Mouse (Mus musculus) Patski (cell line): ENCODE data around the gene Syt12. TPM values are rescaled to one million over a fixed set of nuclear protein-coding genes. Genes with fewer than 3 reads are reported as not detected.
A peak's percentile ranks its signal among the peaks of the same experiment; 100 is the strongest.

Experiments used
- ATAC-seq: fragments of 100-300 bp; one replicate; pipeline ENCODE4 v1.8.0; 2021
- CTCF ChIA-PET: fragments of 350-600 bp; sonication (Branson Sonifier 250); formaldehyde crosslinking; loops from one replicate; lab custom pipeline; 2022; ENCODE audit warnings: inconsistent platforms; lab: Charles Lee
- POLR2A ChIA-PET: fragments of 350-600 bp; sonication (Branson Sonifier 250); formaldehyde crosslinking; loops from one replicate; lab custom pipeline; 2022; ENCODE audit warnings: antibody characterized with exemption, inconsistent platforms; lab: Charles Lee
- DNase-seq: peaks from one replicate; pipeline ENCODE4 v3.0.0-alpha.2; 2011; ENCODE audit warnings: low read depth, low spot score
- H3K27me3 ChIP-seq: fragments of 371-371 bp; one replicate; pipeline ENCODE4 v1.5.1; 2021
- CTCF ChIP-seq: fragments of 100-300 bp; IDR thresholded peaks from one replicate; pipeline ENCODE4 v1.5.1; 2021
- in situ Hi-C: fragments of 300-500 bp; cut with MboI; formaldehyde crosslinking; loops from 3 replicates; pipeline ENCODE4 v1.11.1; 2018; ENCODE audit warnings: low pct_unique_long_range_greater_than_20kb, mixed read lengths
- polyA plus RNA-seq: library from polyadenylated mRNA; unstranded; gene quantifications from one replicate; pipeline ENCODE4 v1.2.3, GENCODE M21; 2021

Syt12 gene
- polyA plus RNA-seq, 1 experiment from 2014 or later, result 25.2 TPM

DNA sequence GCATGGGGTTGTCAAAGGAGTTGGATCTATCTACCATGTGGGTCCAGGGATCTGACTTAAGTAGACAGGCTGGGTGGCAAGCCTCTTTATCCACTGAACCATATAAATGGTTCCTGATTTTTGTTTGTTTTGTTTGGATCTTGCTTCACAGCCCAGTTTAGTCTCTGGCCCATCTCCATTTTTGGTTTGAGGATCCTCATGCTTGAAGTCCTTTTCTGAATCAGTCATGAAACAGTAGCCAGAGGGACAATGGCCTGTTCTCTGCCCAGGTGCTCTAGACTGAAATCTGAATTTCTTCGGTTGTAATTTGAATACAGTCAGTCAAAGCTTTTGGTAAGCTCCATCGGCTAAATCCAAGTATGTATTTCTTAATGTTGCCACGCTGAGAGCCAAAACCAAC, 54.7 kb downstream of the Syt12 start:
- ChIA-PET POLR2A (interaction anchor here (1.4 to 2.0 kb wide), 2 partner anchors 17 to 25 kb away, joined by 3 to 6 read pairs; partner anchors contain the start of genes Kdm2a and Rhod), CTCF (interaction anchor here (1.1 to 2.4 kb wide), 2 partner anchors 10 to 18 kb away, joined by 4 to 7 read pairs; no protein-coding TSS in a partner anchor)
- in situ Hi-C loops, result no loop called here
- TF ChIP-seq CTCF, result no peak
- ATAC-seq (no peak), DNase-seq (no peak)
- no peaks in the 10 kb centered on the region for H3K27me3 ChIP-seq

DNA sequence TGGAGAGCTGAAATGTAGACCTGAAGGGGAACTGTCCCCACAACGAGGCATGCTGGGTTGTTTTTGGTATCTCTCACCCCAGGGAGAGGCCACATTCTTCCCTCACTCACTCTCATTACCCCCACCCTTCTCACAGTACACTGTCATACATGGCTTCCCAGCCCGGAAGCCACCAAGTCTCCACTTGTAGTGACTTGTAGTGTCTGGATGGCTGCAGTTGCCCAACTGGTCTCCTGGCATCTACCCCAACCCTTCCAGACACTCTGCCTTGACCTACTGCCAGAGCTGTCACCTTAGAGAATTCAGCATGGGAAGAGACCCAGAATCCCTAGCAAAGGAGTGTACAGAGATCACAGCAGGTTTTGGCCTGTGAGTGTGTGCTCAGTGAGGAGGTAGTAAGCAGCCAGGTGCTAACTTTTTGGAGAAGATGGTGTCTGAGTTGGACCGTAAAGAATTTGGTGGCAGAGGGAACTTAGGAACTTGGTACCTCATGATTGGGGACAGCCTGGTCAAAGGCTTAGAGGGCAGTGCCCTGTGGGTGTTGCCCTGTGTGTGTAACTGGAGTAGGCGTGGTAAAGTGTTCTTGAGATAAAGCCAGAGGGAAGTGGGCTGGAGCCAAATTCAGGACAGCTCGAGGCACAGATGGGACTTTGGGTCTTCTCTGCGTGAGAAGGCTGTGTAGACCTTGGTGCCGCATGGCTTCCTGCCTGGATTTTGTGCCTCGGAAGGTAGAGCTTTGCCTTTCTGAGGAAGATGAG, 56.9 kb downstream of the Syt12 start:
- DNase-seq (no peak), ATAC-seq (no peak)
- no peaks in the 10 kb centered on the region for H3K27me3 ChIP-seq
- POLR2A ChIA-PET, result interaction anchor here (1.1 kb wide), 1 partner anchor 14 kb away, joined by 3 read pairs; no protein-coding TSS in a partner anchor
- in situ Hi-C loops, result no loop called here
- TF ChIP-seq CTCF, result no peak
- CTCF ChIA-PET, result interaction anchor here (4.1 kb wide), 1 partner anchor 20 kb away, joined by 12 read pairs; no protein-coding TSS in a partner anchor

DNA sequence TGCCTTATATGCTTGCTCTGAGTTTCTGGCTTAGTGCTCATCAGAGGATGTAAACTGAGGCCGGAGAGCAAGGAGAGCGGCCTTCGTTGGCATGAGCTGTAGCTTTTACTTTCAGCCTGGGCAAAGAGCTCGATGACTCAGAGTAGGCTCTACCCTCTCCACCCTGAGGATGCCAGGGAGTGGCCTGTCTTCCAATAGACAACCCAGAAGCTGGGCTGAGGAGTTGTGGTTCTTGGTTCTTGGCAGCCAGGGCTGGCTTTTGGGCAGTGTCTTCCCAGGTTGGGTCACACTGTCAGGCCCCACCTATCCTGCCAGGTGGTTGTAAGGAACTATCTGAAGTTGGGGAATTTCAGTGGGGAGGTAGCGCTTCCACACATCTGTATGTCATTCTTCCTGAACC, 57.5 kb downstream of the Syt12 start:
- ATAC-seq, result no peak
- in situ Hi-C loops, result loop anchor here (5.0 to 10.0 kb wide), 2 partner anchors 77 to 165 kb away; no protein-coding TSS in a partner anchor
- no peak for DNase-seq
- ChIA-PET CTCF (interaction anchor here (0.9 to 4.1 kb wide), 2 partner anchors 16 to 21 kb away, joined by 3 to 12 read pairs; no protein-coding TSS in a partner anchor), POLR2A (interaction anchor here (1.1 kb wide), 1 partner anchor 15 kb away, joined by 3 read pairs; no protein-coding TSS in a partner anchor)
- H3K27me3 ChIP-seq, result no peaks in the 10 kb centered on the region
- TF ChIP-seq CTCF, result no peak

DNA sequence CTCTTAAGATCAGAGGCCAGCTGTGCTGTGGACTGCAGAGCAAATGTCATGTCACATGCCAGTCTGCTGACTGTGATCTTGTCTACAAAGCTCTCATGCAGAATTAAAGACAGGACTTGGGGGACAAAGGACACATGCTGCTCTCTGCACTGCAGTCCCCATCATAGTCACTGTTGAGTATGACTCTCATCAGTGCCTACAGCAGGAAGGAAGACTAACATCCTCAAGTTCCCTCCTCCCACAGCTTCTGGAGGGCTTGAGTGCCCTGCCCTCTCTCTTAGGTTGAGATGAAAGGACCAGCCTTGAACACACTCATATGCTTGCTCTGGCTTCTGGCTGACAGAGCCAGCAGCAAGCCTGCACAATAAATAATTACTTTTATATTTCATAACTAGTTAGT, 59.5 kb downstream of the Syt12 start:
- CTCF ChIA-PET, result interaction anchor here (0.6 to 4.1 kb wide), 11 partner anchors 10 to 103 kb away, joined by 3 to 12 read pairs (median 4); no protein-coding TSS in a partner anchor
- POLR2A ChIA-PET, result no interaction called here
- in situ Hi-C loops, result loop anchor here (5.0 to 10.0 kb wide), 2 partner anchors 75 to 163 kb away; no protein-coding TSS in a partner anchor
- H3K27me3 ChIP-seq, result no peaks in the 10 kb centered on the region
- no peak for DNase-seq
- TF ChIP-seq CTCF, result no peak
- ATAC-seq, result no peak

DNA sequence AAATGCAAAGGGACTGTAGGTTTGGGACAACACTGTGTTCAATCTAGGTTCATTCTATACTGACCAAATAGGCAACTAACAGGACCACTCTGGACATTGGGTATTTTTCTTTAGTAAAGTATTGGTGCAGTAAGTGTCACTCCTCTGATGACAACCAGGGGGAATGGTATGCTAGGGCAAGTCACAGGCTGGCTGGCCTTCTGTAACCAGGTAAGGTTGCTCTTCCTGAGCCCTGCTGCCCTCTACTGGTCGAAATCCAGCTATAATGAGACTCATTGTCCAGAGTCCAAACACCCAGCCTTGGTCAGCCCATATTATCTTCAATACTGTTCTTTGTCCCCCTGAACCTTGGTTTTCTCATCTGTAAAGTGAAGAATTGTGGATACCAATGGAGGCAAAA, 60.1 kb downstream of the Syt12 start:
- peak; percentile 90 for TF ChIP-seq CTCF
- CTCF ChIA-PET, result interaction anchor here (0.6 to 2.1 kb wide), 12 partner anchors 10 to 103 kb away, joined by 3 to 11 read pairs (median 4); no protein-coding TSS in a partner anchor
- POLR2A ChIA-PET, result interaction anchor here (1.5 kb wide), 1 partner anchor 8 kb away, joined by 3 read pairs; no protein-coding TSS in a partner anchor
- ATAC-seq (peak; percentile 67), DNase-seq (no peak)
- no peaks in the 10 kb centered on the region for H3K27me3 ChIP-seq
- in situ Hi-C loops, result loop anchor here (5.0 to 10.0 kb wide), 2 partner anchors 75 to 162 kb away; no protein-coding TSS in a partner anchor

DNA sequence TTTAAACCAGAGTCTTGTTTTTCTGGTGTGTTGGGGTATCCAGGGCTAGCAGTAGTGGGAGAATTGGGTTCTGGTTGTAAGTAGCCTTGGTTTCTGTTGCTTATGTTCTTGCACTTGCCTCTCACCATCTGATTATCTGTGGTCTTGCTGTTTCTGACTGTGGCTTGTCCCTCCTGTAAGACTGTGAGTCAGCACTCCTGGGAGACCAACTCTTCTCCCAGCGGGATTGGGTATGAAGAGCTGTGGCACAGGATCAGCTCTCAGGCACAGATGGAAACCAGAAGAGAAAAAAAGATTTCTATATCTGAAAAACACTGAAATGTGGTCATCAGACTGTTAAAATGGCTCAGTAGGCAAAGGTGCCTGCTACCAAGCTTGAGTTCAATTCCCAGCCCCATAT, 62.6 kb downstream of the Syt12 start:
- in situ Hi-C loops, result loop anchor here (5.0 to 10.0 kb wide), 2 partner anchors 72 to 160 kb away; no protein-coding TSS in a partner anchor
- POLR2A ChIA-PET, result no interaction called here
- no peaks in the 10 kb centered on the region for H3K27me3 ChIP-seq
- DNase-seq, result no peak
- CTCF ChIA-PET, result no interaction called here
- ATAC-seq, result no peak
- no peak for TF ChIP-seq CTCF

DNA sequence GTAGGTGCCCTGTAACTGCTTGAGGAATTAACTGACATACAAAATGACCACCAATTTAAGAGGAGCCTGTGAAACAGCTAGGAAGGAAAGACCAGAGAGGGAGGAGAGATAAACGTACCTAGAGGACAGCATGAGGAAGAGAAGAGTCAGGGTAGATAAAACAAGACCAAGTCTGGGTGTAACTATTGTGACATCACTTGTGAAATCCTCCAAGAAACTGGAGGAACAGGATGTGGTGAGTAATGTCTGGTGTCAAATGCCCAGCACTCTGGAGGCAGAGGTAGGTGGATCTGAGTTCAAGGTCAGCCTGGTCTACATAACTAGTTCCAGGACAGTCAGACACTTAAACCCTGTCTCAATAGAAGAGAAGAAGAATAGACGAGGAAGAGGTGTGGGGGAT, 68.2 kb downstream of the Syt12 start:
- no peaks in the 10 kb centered on the region for H3K27me3 ChIP-seq
- no peak for DNase-seq
- CTCF ChIA-PET, result interaction anchor here (1.8 kb wide), 1 partner anchor 9 kb away, joined by 5 read pairs; no protein-coding TSS in a partner anchor
- in situ Hi-C loops, result no loop called here
- ATAC-seq, result no peak
- POLR2A ChIA-PET, result no interaction called here
- no peak for TF ChIP-seq CTCF

DNA sequence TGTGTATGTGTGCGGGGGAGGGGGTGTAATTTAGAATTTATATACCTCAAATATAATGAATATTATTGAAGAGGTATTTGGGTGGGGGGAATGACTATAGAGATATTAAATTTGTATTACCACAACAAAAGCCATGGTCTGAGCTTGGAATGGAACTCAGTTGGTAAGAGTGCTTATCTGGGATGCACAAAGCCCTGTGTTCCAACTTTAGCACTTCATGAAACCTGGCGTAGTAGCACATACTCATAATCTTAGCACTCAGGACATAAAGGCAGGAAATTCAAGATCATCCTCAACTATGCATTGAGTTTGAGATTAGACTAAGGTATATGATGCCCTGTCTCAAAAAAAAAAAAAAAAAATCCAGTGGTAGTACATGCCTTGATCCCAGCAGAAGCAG, 72.4 kb downstream of the Syt12 start:
- TF ChIP-seq CTCF, result no peak
- POLR2A ChIA-PET, result no interaction called here
- no peaks in the 10 kb centered on the region for H3K27me3 ChIP-seq
- DNase-seq, result no peak
- CTCF ChIA-PET, result interaction anchor here (1.0 to 1.1 kb wide), 2 partner anchors 12 to 14 kb away, joined by 3 to 4 read pairs; no protein-coding TSS in a partner anchor
- no peak for ATAC-seq
- in situ Hi-C loops, result no loop called here

DNA sequence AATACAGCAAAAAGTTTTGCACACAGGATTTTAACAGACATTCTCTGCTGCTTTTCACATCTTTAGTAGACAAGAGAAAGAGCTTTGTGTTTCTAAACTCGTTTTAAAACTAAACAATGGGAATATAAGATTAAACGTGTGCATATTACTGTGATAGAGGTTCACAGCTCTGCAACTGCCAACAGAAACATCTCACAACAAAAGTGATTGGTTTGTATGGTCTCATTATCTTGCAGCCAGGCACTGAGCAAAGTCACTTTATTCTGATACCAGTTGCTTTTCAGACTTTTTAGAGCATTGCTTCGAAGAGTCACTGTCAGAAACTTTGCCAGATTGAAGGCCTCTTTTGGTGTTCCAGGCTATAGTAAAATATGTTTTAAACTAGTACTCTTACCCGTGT, 78.3 kb downstream of the Syt12 start:
- no peak for ATAC-seq
- no peak for DNase-seq
- in situ Hi-C loops, result no loop called here
- no peak for TF ChIP-seq CTCF
- no peaks in the 10 kb centered on the region for H3K27me3 ChIP-seq
- POLR2A ChIA-PET, result no interaction called here
- CTCF ChIA-PET, result interaction anchor here (1.1 to 2.0 kb wide), 2 partner anchors 11 to 37 kb away, joined by 3 to 5 read pairs; no protein-coding TSS in a partner anchor

DNA sequence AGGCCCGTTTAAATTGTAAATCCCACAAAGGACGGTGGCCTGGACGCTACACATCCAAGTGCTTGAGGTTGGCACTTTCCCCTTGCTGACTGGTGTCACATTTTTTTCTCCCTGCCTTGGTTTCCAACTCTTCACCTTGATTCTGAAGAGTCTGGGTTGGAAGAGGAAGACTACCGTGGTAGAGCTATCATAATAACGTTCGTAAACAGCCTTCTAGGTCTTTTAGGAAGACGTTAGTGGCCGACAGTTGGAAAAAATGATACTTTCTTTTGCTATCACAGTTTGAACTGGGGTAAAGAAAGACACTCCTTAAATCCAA, 78.7 kb downstream of the Syt12 start:
- in situ Hi-C loops, result no loop called here
- POLR2A ChIA-PET, result interaction anchor here (1.7 kb wide), 1 partner anchor 24 kb away, joined by 3 read pairs; no protein-coding TSS in a partner anchor
- no peak for TF ChIP-seq CTCF
- ATAC-seq (no peak), DNase-seq (no peak)
- CTCF ChIA-PET, result interaction anchor here (1.1 kb wide), 1 partner anchor 38 kb away, joined by 3 read pairs; no protein-coding TSS in a partner anchor
- H3K27me3 ChIP-seq, result no peaks in the 10 kb centered on the region
